Mouse (Mus musculus): Measurements from ENCODE around the gene Atf7ip.

- no peak for TF ChIP-seq CTCF (IDR thresholded peaks at IDR 0.05; ENCODE audit: low read depth)
- no peak for TF ChIP-seq EP300 (optimal IDR thresholded peaks at IDR 0.05)
Measured at GRCm38 (mm10) chr6:136550596-136551304, 44.8 kb downstream of the Atf7ip start.

Data from stomach, postnatal 0 days (tissue).